Mouse (Mus musculus): Measurements from ENCODE around the gene Macf1. TPM values are rescaled to one million over a fixed set of nuclear protein-coding genes. Genes with fewer than 3 reads are reported as not detected.

Gene Macf1
- polyA plus RNA-seq, 1 experiment, result 142 TPM

GRCm38 (mm10) chr4:123415566-123415965 is 268.6 kb downstream of the Macf1 start:
- H3K27me3 ChIP-seq (ENCODE audit: control insufficient read depth, insufficient read depth, low read length), result no peaks in the 10 kb centered on the region
- peaks cover 13% of the 10 kb centered on the region for H3K4me1 ChIP-seq (ENCODE audit: control insufficient read depth, insufficient read depth, insufficient read length)
- no peak overlapping the region for H3K4me3 ChIP-seq (ENCODE audit: extremely low read depth, insufficient read depth, insufficient read length)
- WGBS, result 59% methylated on average over 1 of the region's 1 CpGs
- TF ChIP-seq POLR2A (IDR thresholded peaks at IDR 0.05; ENCODE audit: low read depth, low read length) (no peak), CTCF (IDR thresholded peaks at IDR 0.05; ENCODE audit: extremely low read depth, insufficient read depth, insufficient read length, insufficient replicate concordance) (no peak)
- H3K27ac ChIP-seq (ENCODE audit: insufficient read depth, low read length), result no peak overlapping the region
- DNase-seq (ENCODE audit: low read depth in 1 of 2, low spot score in 2 of 2), result no peak
- no peaks in the 10 kb centered on the region; the same call in 1 of the 2 replicates for H3K36me3 ChIP-seq (ENCODE audit: control insufficient read depth, insufficient read depth, low read length)

GRCm38 (mm10) chr4:123413876-123414275 is 270.3 kb downstream of the Macf1 start:
- H3K27ac ChIP-seq (ENCODE audit: insufficient read depth, low read length), result no peak overlapping the region
- H3K4me3 ChIP-seq (ENCODE audit: extremely low read depth, insufficient read depth, insufficient read length), result no peak overlapping the region
- peaks cover 13% of the 10 kb centered on the region for H3K4me1 ChIP-seq (ENCODE audit: control insufficient read depth, insufficient read depth, insufficient read length)
- no peaks in the 10 kb centered on the region; the same call in 1 of the 2 replicates for H3K36me3 ChIP-seq (ENCODE audit: control insufficient read depth, insufficient read depth, low read length)
- WGBS, result 85% methylated on average over 2 of the region's 2 CpGs
- TF ChIP-seq CTCF (IDR thresholded peaks at IDR 0.05; ENCODE audit: extremely low read depth, insufficient read depth, insufficient read length, insufficient replicate concordance) (no peak), POLR2A (IDR thresholded peaks at IDR 0.05; ENCODE audit: low read depth, low read length) (no peak)
- no peaks in the 10 kb centered on the region for H3K27me3 ChIP-seq (ENCODE audit: control insufficient read depth, insufficient read depth, low read length)
- DNase-seq (ENCODE audit: low read depth in 1 of 2, low spot score in 2 of 2), result no peak

- H3K4me1 ChIP-seq (ENCODE audit: control insufficient read depth, insufficient read depth, insufficient read length), result peaks cover 13% of the 10 kb centered on the region
- 78% methylated on average over 2 of the region's 2 CpGs for WGBS
Measured at GRCm38 (mm10) chr4:123412981-123413380, 271.2 kb downstream of the Macf1 start.

GRCm38 (mm10) chr4:123412528-123412878 is 271.7 kb downstream of the Macf1 start:
- WGBS, result 62% methylated on average over 6 of the region's 6 CpGs
- Histone ChIP-seq H3K27ac (ENCODE audit: insufficient read depth, low read length) (no peak overlapping the region), H3K4me1 (ENCODE audit: control insufficient read depth, insufficient read depth, insufficient read length) (peaks cover 13% of the 10 kb centered on the region), H3K36me3 (ENCODE audit: control insufficient read depth, insufficient read depth, low read length) (no peaks in the 10 kb centered on the region; the same call in 1 of the 2 replicates), H3K4me3 (ENCODE audit: extremely low read depth, insufficient read depth, insufficient read length) (peak overlapping the region; percentile 61; the same call in 1 of the 2 replicates), H3K27me3 (ENCODE audit: control insufficient read depth, insufficient read depth, low read length) (no peaks in the 10 kb centered on the region)
- TF ChIP-seq POLR2A (IDR thresholded peaks at IDR 0.05; ENCODE audit: low read depth, low read length), result no peak
- no peak for TF ChIP-seq CTCF (IDR thresholded peaks at IDR 0.05; ENCODE audit: extremely low read depth, insufficient read depth, insufficient read length, insufficient replicate concordance)
- DNase-seq (ENCODE audit: low read depth in 1 of 2, low spot score in 2 of 2), result no peak

More at GRCm38 (mm10) chr4:123412981-123413380, 271.2 kb downstream of the Macf1 start:
- no peak for DNase-seq (ENCODE audit: low read depth in 1 of 2, low spot score in 2 of 2)
- Histone ChIP-seq H3K27me3 (ENCODE audit: control insufficient read depth, insufficient read depth, low read length) (no peaks in the 10 kb centered on the region), H3K4me3 (ENCODE audit: extremely low read depth, insufficient read depth, insufficient read length) (no peak overlapping the region), H3K36me3 (ENCODE audit: control insufficient read depth, insufficient read depth, low read length) (no peaks in the 10 kb centered on the region; the same call in 1 of the 2 replicates), H3K27ac (ENCODE audit: insufficient read depth, low read length) (no peak overlapping the region)
- no peak for TF ChIP-seq CTCF (IDR thresholded peaks at IDR 0.05; ENCODE audit: extremely low read depth, insufficient read depth, insufficient read length, insufficient replicate concordance)
- no peak for TF ChIP-seq POLR2A (IDR thresholded peaks at IDR 0.05; ENCODE audit: low read depth, low read length)

- Histone ChIP-seq H3K27me3 (ENCODE audit: control insufficient read depth, insufficient read depth, low read length) (no peaks in the 10 kb centered on the region), H3K4me1 (ENCODE audit: control insufficient read depth, insufficient read depth, insufficient read length) (peaks cover 13% of the 10 kb centered on the region), H3K4me3 (ENCODE audit: extremely low read depth, insufficient read depth, insufficient read length) (peak overlapping the region; percentile 61), H3K36me3 (ENCODE audit: control insufficient read depth, insufficient read depth, low read length) (no peaks in the 10 kb centered on the region; the same call in 1 of the 2 replicates), H3K27ac (ENCODE audit: insufficient read depth, low read length) (peak overlapping the region; percentile 77)
- 2% methylated on average over 68 of the region's 69 CpGs for WGBS
- TF ChIP-seq CTCF (IDR thresholded peaks at IDR 0.05; ENCODE audit: extremely low read depth, insufficient read depth, insufficient read length, insufficient replicate concordance) (no peak), POLR2A (IDR thresholded peaks at IDR 0.05; ENCODE audit: low read depth, low read length) (no peak)
- peak in 1 of 2 experiments; percentile 55 for DNase-seq (ENCODE audit: low read depth in 1 of 2, low spot score in 2 of 2)
Measured at GRCm38 (mm10) chr4:123411732-123412527, 272.2 kb downstream of the Macf1 start.

GRCm38 (mm10) chr4:123411006-123411731 is 273.0 kb downstream of the Macf1 start:
- TF ChIP-seq CTCF (IDR thresholded peaks at IDR 0.05; ENCODE audit: extremely low read depth, insufficient read depth, insufficient read length, insufficient replicate concordance), result no peak
- no peak for TF ChIP-seq POLR2A (IDR thresholded peaks at IDR 0.05; ENCODE audit: low read depth, low read length)
- peak overlapping the region; percentile 61 for H3K4me3 ChIP-seq (ENCODE audit: extremely low read depth, insufficient read depth, insufficient read length)
- H3K27ac ChIP-seq (ENCODE audit: insufficient read depth, low read length), result peak overlapping the region; percentile 77
- no peaks in the 10 kb centered on the region for H3K27me3 ChIP-seq (ENCODE audit: control insufficient read depth, insufficient read depth, low read length)
- DNase-seq (ENCODE audit: low read depth in 1 of 2, low spot score in 2 of 2), result no peak
- H3K36me3 ChIP-seq (ENCODE audit: control insufficient read depth, insufficient read depth, low read length), result no peaks in the 10 kb centered on the region; the same call in 1 of the 2 replicates
- H3K4me1 ChIP-seq (ENCODE audit: control insufficient read depth, insufficient read depth, insufficient read length), result peaks cover 9% of the 10 kb centered on the region
- WGBS, result 4% methylated on average over 36 of the region's 36 CpGs
